Mouse (Mus musculus): ENCODE measurements around the gene Zfp346. TPM values are rescaled to one million over a fixed set of nuclear protein-coding genes. Genes with fewer than 3 reads are reported as not detected.

The Zfp346 gene
- total RNA-seq, 1 experiment, result 33.9 TPM

GRCm38 (mm10) chr13:55099726-55100478 lies 5.2 kb upstream of the Zfp346 start, which contains the start of gene Uimc1:
Gene Uimc1, minus strand, starts transcription at chr13:55100300.
- in situ Hi-C loops (cut with MboI; ENCODE audit: low sequenced_read_pairs in 2 of 2, unreplicated experiment in 2 of 2), result no loop called here

DNA sequence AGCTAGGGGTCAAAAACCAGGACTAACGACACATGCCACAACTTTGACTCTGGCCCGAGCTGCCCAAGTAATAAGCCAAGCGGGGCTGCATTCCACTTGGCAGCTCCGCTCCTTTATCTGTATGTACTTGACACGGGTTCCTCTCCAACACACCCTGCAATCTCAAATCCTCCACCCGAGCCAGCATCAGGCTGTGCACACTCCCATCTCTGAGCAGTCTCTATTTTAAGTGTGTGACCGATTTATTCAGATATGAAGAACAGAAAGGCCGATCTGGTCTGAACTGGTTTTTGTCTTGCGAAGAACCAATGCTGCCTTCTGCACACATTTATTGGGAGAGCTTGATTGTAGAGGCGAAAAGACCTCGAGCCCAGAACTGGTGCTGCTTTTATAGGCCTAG lies 3.5 kb upstream of the Zfp346 start:
- in situ Hi-C loops (cut with MboI; ENCODE audit: low sequenced_read_pairs in 2 of 2, unreplicated experiment in 2 of 2), result no loop called here
- no peak for TF ChIP-seq ZC3H11A (IDR thresholded peaks at IDR 0.05; ENCODE audit: borderline replicate concordance, low read depth, low read length)
- no peak for TF ChIP-seq CHD2 (IDR thresholded peaks at IDR 0.05; ENCODE audit: low read depth, low read length)
- no peak for TF ChIP-seq MAFK (IDR thresholded peaks at IDR 0.05; ENCODE audit: insufficient read depth, low read depth, low read length)
- no peak for TF ChIP-seq ZNF384 (IDR thresholded peaks at IDR 0.05; ENCODE audit: low read depth, low read length)
- no peak for TF ChIP-seq HCFC1 (IDR thresholded peaks at IDR 0.05; ENCODE audit: borderline replicate concordance, insufficient read depth, low read length)
- Histone ChIP-seq H3K27ac (ENCODE audit: insufficient read depth, low read depth, low read length, poor library complexity, severe bottlenecking) (no peak overlapping the region), H3K4me3 (ENCODE audit: insufficient read depth in 1 of 2, low read depth in 1 of 2, low read length in 2 of 2, poor library complexity in 1 of 2, severe bottlenecking in 1 of 2) (no peak overlapping the region), H3K4me1 (ENCODE audit: control insufficient read depth in 2 of 2, insufficient read depth in 2 of 2, low read length in 2 of 2, poor library complexity in 1 of 2) (peaks cover 1 to 4% of the 10 kb centered on the region in 2 experiments; a peak in 1 of 4 replicates), H3K9ac (ENCODE audit: insufficient read depth, low read depth, low read length, poor library complexity, severe bottlenecking) (no peak overlapping the region), H3K36me3 (ENCODE audit: control insufficient read depth, insufficient read depth, low read length, poor library complexity, severe bottlenecking) (no peaks in the 10 kb centered on the region), H3K9me3 (ENCODE audit: control insufficient read depth, insufficient read depth, low read depth, low read length) (no peaks in the 10 kb centered on the region)
- no peak for DNase-seq (ENCODE audit: low read depth, low spot score)

More at GRCm38 (mm10) chr13:55099726-55100478, 5.2 kb upstream of the Zfp346 start, which contains the start of gene Uimc1:
- peak within 1 kb of the TSS; percentile 92 for H3K9ac ChIP-seq (ENCODE audit: insufficient read depth, low read depth, low read length, poor library complexity, severe bottlenecking)
- H3K27ac ChIP-seq (ENCODE audit: insufficient read depth, low read depth, low read length, poor library complexity, severe bottlenecking), result peak within 1 kb of the TSS; percentile 67
- H3K4me1 ChIP-seq (ENCODE audit: control insufficient read depth in 2 of 2, insufficient read depth in 2 of 2, low read length in 2 of 2, poor library complexity in 1 of 2), result no peaks in the 10 kb centered on the region
- peak within 1 kb of the TSS; percentile 74 to 98 for H3K4me3 ChIP-seq (ENCODE audit: insufficient read depth in 1 of 2, low read depth in 1 of 2, low read length in 2 of 2, poor library complexity in 1 of 2, severe bottlenecking in 1 of 2)
- TF ChIP-seq ZC3H11A (IDR thresholded peaks at IDR 0.05; ENCODE audit: borderline replicate concordance, low read depth, low read length) (no peak), HCFC1 (IDR thresholded peaks at IDR 0.05; ENCODE audit: borderline replicate concordance, insufficient read depth, low read length) (no peak), ZNF384 (IDR thresholded peaks at IDR 0.05; ENCODE audit: low read depth, low read length) (no peak), MAFK (IDR thresholded peaks at IDR 0.05; ENCODE audit: insufficient read depth, low read depth, low read length) (no peak), CHD2 (IDR thresholded peaks at IDR 0.05; ENCODE audit: low read depth, low read length) (no peak)
- peak; percentile 72 for DNase-seq (ENCODE audit: low read depth, low spot score)
- no peaks in the 10 kb centered on the region for H3K36me3 ChIP-seq (ENCODE audit: control insufficient read depth, insufficient read depth, low read length, poor library complexity, severe bottlenecking)
- no peaks in the 10 kb centered on the region for H3K9me3 ChIP-seq (ENCODE audit: control insufficient read depth, insufficient read depth, low read depth, low read length)

- in situ Hi-C loops (cut with MboI; ENCODE audit: low sequenced_read_pairs in 2 of 2, unreplicated experiment in 2 of 2), result no loop called here
- no peak for DNase-seq (ENCODE audit: low read depth, low spot score)
- peaks cover under 1% of the 10 kb centered on the region; the same call in 1 of the 2 replicates for H3K36me3 ChIP-seq (ENCODE audit: control insufficient read depth, insufficient read depth, low read length, poor library complexity, severe bottlenecking)
- TF ChIP-seq CHD2 (IDR thresholded peaks at IDR 0.05; ENCODE audit: low read depth, low read length), result no peak
- TF ChIP-seq ZC3H11A (IDR thresholded peaks at IDR 0.05; ENCODE audit: borderline replicate concordance, low read depth, low read length), result no peak
- TF ChIP-seq ZNF384 (IDR thresholded peaks at IDR 0.05; ENCODE audit: low read depth, low read length), result no peak
- no peak for TF ChIP-seq HCFC1 (IDR thresholded peaks at IDR 0.05; ENCODE audit: borderline replicate concordance, insufficient read depth, low read length)
- no peak for TF ChIP-seq MAFK (IDR thresholded peaks at IDR 0.05; ENCODE audit: insufficient read depth, low read depth, low read length)
- H3K27ac ChIP-seq (ENCODE audit: insufficient read depth, low read depth, low read length, poor library complexity, severe bottlenecking), result no peak overlapping the region
- no peaks in the 10 kb centered on the region for H3K9me3 ChIP-seq (ENCODE audit: control insufficient read depth, insufficient read depth, low read depth, low read length)
- no peak overlapping the region for H3K4me3 ChIP-seq (ENCODE audit: insufficient read depth in 1 of 2, low read depth in 1 of 2, low read length in 2 of 2, poor library complexity in 1 of 2, severe bottlenecking in 1 of 2)
- H3K9ac ChIP-seq (ENCODE audit: insufficient read depth, low read depth, low read length, poor library complexity, severe bottlenecking), result no peak overlapping the region
- H3K4me1 ChIP-seq (ENCODE audit: control insufficient read depth in 2 of 2, insufficient read depth in 2 of 2, low read length in 2 of 2, poor library complexity in 1 of 2), result peaks cover 1 to 4% of the 10 kb centered on the region in 2 experiments; a peak in 1 of 4 replicates
Measured at GRCm38 (mm10) chr13:55102366-55102765, 2.7 kb upstream of the Zfp346 start.

DNA sequence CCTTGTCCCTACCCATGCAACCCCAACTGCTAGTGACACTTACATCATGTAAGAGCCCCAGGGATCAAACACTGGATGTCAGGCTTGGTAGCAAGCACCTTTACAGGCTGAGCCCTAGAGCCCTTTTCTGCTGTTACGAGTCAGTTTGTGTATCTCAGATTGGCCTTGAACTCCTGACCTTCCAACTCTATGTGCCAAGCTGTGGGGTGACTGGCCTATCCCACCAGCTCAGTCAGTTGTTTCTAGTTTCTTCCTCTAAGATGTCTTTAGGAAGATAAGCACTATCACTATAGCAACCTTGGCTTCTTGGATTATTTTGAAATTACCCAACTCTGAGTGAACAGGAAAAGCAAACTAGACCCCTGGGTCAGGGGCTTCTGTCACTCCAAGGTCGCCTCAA lies 1.8 kb upstream of the Zfp346 start:
- Histone ChIP-seq H3K9me3 (ENCODE audit: control insufficient read depth, insufficient read depth, low read depth, low read length) (no peaks in the 10 kb centered on the region), H3K9ac (ENCODE audit: insufficient read depth, low read depth, low read length, poor library complexity, severe bottlenecking) (no peak overlapping the region), H3K27ac (ENCODE audit: insufficient read depth, low read depth, low read length, poor library complexity, severe bottlenecking) (no peak overlapping the region; the same call in 1 of the 2 replicates), H3K4me1 (ENCODE audit: control insufficient read depth in 2 of 2, insufficient read depth in 2 of 2, low read length in 2 of 2, poor library complexity in 1 of 2) (peaks cover 1 to 4% of the 10 kb centered on the region in 2 experiments; a peak in 1 of 4 replicates), H3K36me3 (ENCODE audit: control insufficient read depth, insufficient read depth, low read length, poor library complexity, severe bottlenecking) (peaks cover 8% of the 10 kb centered on the region; the same call in 1 of the 2 replicates), H3K4me3 (ENCODE audit: insufficient read depth in 1 of 2, low read depth in 1 of 2, low read length in 2 of 2, poor library complexity in 1 of 2, severe bottlenecking in 1 of 2) (no peak overlapping the region)
- in situ Hi-C loops (cut with MboI; ENCODE audit: low sequenced_read_pairs in 2 of 2, unreplicated experiment in 2 of 2), result no loop called here
- TF ChIP-seq MAFK (IDR thresholded peaks at IDR 0.05; ENCODE audit: insufficient read depth, low read depth, low read length), result no peak
- DNase-seq (ENCODE audit: low read depth, low spot score), result no peak
